Mouse (Mus musculus) olfactory bulb, adult 2 months (tissue): ENCODE results near the gene Gna12. TPM values are rescaled to one million over a fixed set of nuclear protein-coding genes. Genes with fewer than 3 reads are reported as not detected.

Source experiments
- H3K27ac ChIP-seq: fragments of 200-500 bp; 2 replicates; pipeline ENCODE4 v1.5.1; 2012; ENCODE audit warnings: low read depth, low read length; ENCODE audit not compliant: insufficient read depth
- H3K4me1 ChIP-seq: fragments of 200-500 bp; 2 replicates; pipeline ENCODE4 v1.6.1; 2012; ENCODE audit warnings: low read length; ENCODE audit not compliant: control insufficient read depth, insufficient read depth
- H3K4me3 ChIP-seq: fragments of 200-500 bp; 2 replicates; pipeline ENCODE4 v1.5.1; 2012; ENCODE audit warnings: mild to moderate bottlenecking, low read depth, low read length, moderate library complexity; ENCODE audit not compliant: insufficient read depth
- CTCF ChIP-seq: fragments of 200-500 bp; IDR thresholded peaks from 2 replicates; pipeline ENCODE4 v1.5.1; 2012; ENCODE audit warnings: low read depth, mild to moderate bottlenecking, low read length, moderate library complexity; ENCODE audit not compliant: insufficient read depth
- POLR2A ChIP-seq: fragments of 200-500 bp; IDR thresholded peaks from 2 replicates; pipeline ENCODE4 v1.6.1; 2012; ENCODE audit warnings: mild to moderate bottlenecking, low read depth, low read length, moderate library complexity; ENCODE audit not compliant: insufficient read depth
- WGBS: fragments of 180-500 bp; shearing (Covaris S2); methylation state at CpG from one replicate; pipeline ENCODE4 v1.1.7; 2018; 5-methylcytosine and 5-hydroxymethylcytosine counted together
- polyA plus RNA-seq: library from polyadenylated mRNA; stranded (reverse); fragments of >200 nt; gene quantifications from 2 replicates; pipeline ENCODE4 v1.2.4, GENCODE M21; 2012; ENCODE audit warnings: low replicate concordance; ENCODE audit not compliant: missing spikeins, insufficient read depth, insufficient read length

Gna12 gene
- polyA plus RNA-seq, 1 experiment, result not detected

GRCm38 (mm10) chr5:140806939-140807338 is 23.3 kb downstream of the Gna12 start:
- no peak overlapping the region for H3K4me3 ChIP-seq
- WGBS, result 58% methylated on average over 2 of the region's 2 CpGs
- H3K4me1 ChIP-seq, result peaks cover 6% of the 10 kb centered on the region
- H3K27ac ChIP-seq, result no peak overlapping the region
- TF ChIP-seq POLR2A (no peak), CTCF (no peak)

- peaks cover 2% of the 10 kb centered on the region for H3K4me1 ChIP-seq
- H3K4me3 ChIP-seq, result no peak overlapping the region
- H3K27ac ChIP-seq, result no peak overlapping the region
- TF ChIP-seq POLR2A, result no peak
- TF ChIP-seq CTCF, result no peak
- WGBS, result 82% methylated on average over 2 of the region's 2 CpGs
These were observed 24.0 kb downstream of the Gna12 start for GRCm38 (mm10) chr5:140806252-140806651.

DNA sequence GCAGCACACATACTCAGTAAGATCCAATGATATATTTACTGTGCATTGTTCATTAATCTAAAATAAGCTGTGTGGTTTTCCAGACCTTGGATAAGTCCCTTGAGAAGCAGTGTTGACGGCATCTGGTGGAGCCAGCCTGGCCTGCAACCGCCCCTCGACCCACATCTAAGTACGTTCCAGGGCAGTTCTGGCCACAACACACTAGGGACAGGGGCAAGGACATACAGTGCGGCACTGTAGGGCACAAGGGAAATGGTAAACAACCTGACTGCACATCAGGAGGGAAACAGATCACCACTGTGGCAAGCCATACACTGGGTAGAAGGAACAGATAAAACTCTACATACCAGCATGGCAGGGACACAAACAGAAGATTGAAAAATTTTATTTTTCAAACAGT is 28.4 kb downstream of the Gna12 start:
- TF ChIP-seq POLR2A, result no peak
- TF ChIP-seq CTCF, result no peak
- H3K4me1 ChIP-seq, result peaks cover 19% of the 10 kb centered on the region
- 91% methylated on average over 5 of the region's 5 CpGs for WGBS
- no peak overlapping the region for H3K27ac ChIP-seq
- no peak overlapping the region for H3K4me3 ChIP-seq

- Histone ChIP-seq H3K4me3 (no peak overlapping the region), H3K4me1 (peaks cover 19% of the 10 kb centered on the region), H3K27ac (peak overlapping the region; percentile 33; the same call in 1 of the 2 replicates)
- 54% methylated on average over 6 of the region's 6 CpGs for WGBS
- no peak for TF ChIP-seq CTCF
- TF ChIP-seq POLR2A, result no peak
These were observed 29.8 kb downstream of the Gna12 start for GRCm38 (mm10) chr5:140800288-140800923.

DNA sequence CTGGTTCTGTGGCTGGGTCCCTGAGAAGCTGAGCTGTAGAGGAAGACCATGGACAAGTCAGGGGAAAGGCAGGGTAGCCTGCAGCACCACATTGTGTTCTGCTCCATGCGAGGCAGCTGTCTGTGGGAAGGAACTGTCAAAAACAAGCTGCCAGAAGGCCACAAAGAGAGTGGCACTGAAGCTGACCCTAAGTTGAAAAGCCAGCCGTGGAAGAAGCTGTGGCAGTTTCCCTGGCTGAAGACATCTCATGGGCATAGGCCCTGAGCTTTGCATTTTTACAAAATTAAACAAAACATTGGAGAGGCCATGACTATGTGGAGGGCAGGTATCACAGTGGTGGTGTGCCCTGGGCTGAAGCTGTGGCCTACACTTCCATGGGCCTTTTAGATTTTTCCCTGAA is 31.0 kb downstream of the Gna12 start:
- no peak overlapping the region for H3K4me3 ChIP-seq
- H3K4me1 ChIP-seq, result peaks cover 19% of the 10 kb centered on the region
- TF ChIP-seq CTCF (no peak), POLR2A (no peak)
- WGBS, result 74% methylated on average over 2 of the region's 2 CpGs
- H3K27ac ChIP-seq, result no peak overlapping the region

DNA sequence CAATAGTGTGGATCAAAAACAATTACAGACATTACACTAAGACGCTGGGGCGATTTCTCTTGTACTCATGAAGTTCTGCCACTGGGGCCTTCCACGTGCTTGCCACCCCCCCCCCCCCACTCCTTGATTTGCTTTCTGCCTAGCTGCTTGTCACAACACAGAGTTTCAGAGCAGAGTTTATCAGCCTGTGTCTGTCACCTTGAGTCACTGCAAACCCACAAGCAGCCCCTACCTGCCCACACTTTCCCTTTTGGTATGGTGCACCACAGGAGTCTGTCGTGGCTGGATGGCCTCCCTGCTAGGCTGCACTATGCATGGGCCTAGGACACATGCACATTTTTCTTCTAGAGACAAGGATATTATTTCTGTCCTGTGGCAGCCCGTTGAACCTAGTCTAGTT is 31.5 kb downstream of the Gna12 start:
- peaks cover 19% of the 10 kb centered on the region for H3K4me1 ChIP-seq
- WGBS, result 49% methylated on average over 5 of the region's 5 CpGs
- no peak overlapping the region for H3K27ac ChIP-seq
- TF ChIP-seq POLR2A (no peak), CTCF (no peak)
- H3K4me3 ChIP-seq, result no peak overlapping the region

GRCm38 (mm10) chr5:140798158-140798557 is 32.1 kb downstream of the Gna12 start:
- TF ChIP-seq CTCF (no peak), POLR2A (no peak)
- H3K27ac ChIP-seq, result no peak overlapping the region
- no peak overlapping the region for H3K4me3 ChIP-seq
- WGBS, result 70% methylated on average over 7 of the region's 7 CpGs
- peaks cover 19% of the 10 kb centered on the region for H3K4me1 ChIP-seq

GRCm38 (mm10) chr5:140796051-140796450 is 34.2 kb downstream of the Gna12 start:
- Histone ChIP-seq H3K27ac (no peak overlapping the region), H3K4me3 (no peak overlapping the region), H3K4me1 (peaks cover 26% of the 10 kb centered on the region)
- no peak for TF ChIP-seq CTCF
- TF ChIP-seq POLR2A, result no peak
- 69% methylated on average over 3 of the region's 3 CpGs for WGBS

- Histone ChIP-seq H3K4me1 (peaks cover 25% of the 10 kb centered on the region), H3K27ac (no peak overlapping the region), H3K4me3 (no peak overlapping the region)
- no peak for TF ChIP-seq POLR2A
- no peak for TF ChIP-seq CTCF
- 90% methylated on average over 2 of the region's 2 CpGs for WGBS
These were observed 35.1 kb downstream of the Gna12 start for GRCm38 (mm10) chr5:140795176-140795575.
